Mouse (Mus musculus) liver, postnatal 0 days (tissue): ENCODE data around the gene Yif1b.

ENCODE experiments used
- CTCF ChIP-seq: sonication (generic); IDR thresholded peaks from 2 replicates; pipeline ENCODE4 v1.5.1; 2016; ENCODE audit warnings: antibody characterized with exemption, low read depth
- EP300 ChIP-seq: IDR thresholded peaks from 2 replicates; pipeline ENCODE4 v1.6.1; 2016; ENCODE audit warnings: antibody characterized with exemption, low read depth, mild to moderate bottlenecking

GRCm38 (mm10) chr7:29279924-29280323, 41.8 kb downstream of the Yif1b start:
- TF ChIP-seq CTCF (no peak), EP300 (no peak)
